Mouse (Mus musculus) limb, embryonic 12.5 days (tissue): ENCODE results near the gene Mpp2. TPM values are rescaled to one million over a fixed set of nuclear protein-coding genes. Genes with fewer than 3 reads are reported as not detected.
A peak's percentile ranks its signal among the peaks of the same experiment; 100 is the strongest.

Experiments used
- ATAC-seq: fragments of 200-750 bp; cut with Nextera tagmentation; 2 replicates; pipeline ENCODE4 v1.8.0; 2017; ENCODE audit warnings: low read depth, moderate TSS enrichment; ENCODE audit not compliant: insufficient number of reproducible peaks, insufficient read depth, low FRiP score, low TSS enrichment
- H3K27ac ChIP-seq: fragments of 300-500 bp; sonication (generic); 2 replicates; pipeline ENCODE4 v1.5.1; 2016; ENCODE audit warnings: mild to moderate bottlenecking, moderate library complexity
- H3K27me3 ChIP-seq: fragments of 300-500 bp; sonication (generic); 2 replicates; pipeline ENCODE4 v1.6.1; 2016; ENCODE audit warnings: mild to moderate bottlenecking, moderate library complexity
- H3K36me3 ChIP-seq: fragments of 300-500 bp; sonication (generic); 2 replicates; pipeline ENCODE4 v1.6.1; 2016; ENCODE audit warnings: mild to moderate bottlenecking, moderate library complexity
- H3K4me1 ChIP-seq: fragments of 300-500 bp; sonication (generic); replicated peaks from 2 replicates; pipeline ENCODE4 v1.6.1; 2016
- H3K4me2 ChIP-seq: fragments of 300-500 bp; sonication (generic); 2 replicates; pipeline ENCODE4 v1.6.1; 2016; ENCODE audit warnings: mild to moderate bottlenecking, moderate library complexity
- H3K4me3 ChIP-seq: fragments of 300-500 bp; sonication (generic); replicated peaks from 2 replicates; pipeline ENCODE4 v1.5.1; 2016; ENCODE audit warnings: mild to moderate bottlenecking
- H3K9ac ChIP-seq: fragments of 300-500 bp; sonication (generic); replicated peaks from 2 replicates; pipeline ENCODE4 v1.6.1; 2016; ENCODE audit warnings: mild to moderate bottlenecking, moderate library complexity
- H3K9me3 ChIP-seq: fragments of 300-500 bp; sonication (generic); 2 replicates; pipeline ENCODE4 v1.6.1; 2016; ENCODE audit warnings: mild to moderate bottlenecking, moderate library complexity
- WGBS: fragments of 180-500 bp; shearing (Covaris S2); methylation state at CpG from one replicate; pipeline ENCODE4 v1.1.7; 2016; 5-methylcytosine and 5-hydroxymethylcytosine counted together
- polyA plus RNA-seq: library from polyadenylated mRNA; unstranded; fragments of >200 nt; fragmentation: Nextera tagmentation; extraction: Ambion mirVana; gene quantifications from 2 replicates; pipeline ENCODE4 v1.2.1, GENCODE M21; 2016

The Mpp2 gene
- polyA plus RNA-seq, 1 experiment from 2014 or later: 12.6 TPM

GRCm38 (mm10) chr11:102008954-102009637, 79.2 kb downstream of the Mpp2 start:
- peaks cover 6% of the 10 kb centered on the region; the same call in 1 of the 2 replicates for H3K9me3 ChIP-seq
- no peak for ATAC-seq
- H3K27ac ChIP-seq: 0 out of 2 replicates have a peak overlapping the region, but pooled peaks have one; percentile 72
- H3K27me3 ChIP-seq: no peaks in the 10 kb centered on the region
- no peak overlapping the region for H3K4me3 ChIP-seq
- H3K4me2 ChIP-seq: no peak overlapping the region
- WGBS: 89% methylated on average over 15 of the region's 15 CpGs
- H3K9ac ChIP-seq: no peak overlapping the region
- H3K36me3 ChIP-seq: peaks cover 87% of the 10 kb centered on the region
- H3K4me1 ChIP-seq: peaks cover 16% of the 10 kb centered on the region

GRCm38 (mm10) chr11:102008372-102008771, 79.9 kb downstream of the Mpp2 start:
- Histone ChIP-seq H3K4me2 (no peak overlapping the region), H3K9ac (no peak overlapping the region), H3K4me3 (no peak overlapping the region), H3K27me3 (no peaks in the 10 kb centered on the region), H3K36me3 (peaks cover 82% of the 10 kb centered on the region), H3K27ac (0 out of 2 replicates have a peak overlapping the region, but pooled peaks have one; percentile 14), H3K4me1 (peaks cover 16% of the 10 kb centered on the region), H3K9me3 (peaks cover 6% of the 10 kb centered on the region; the same call in 1 of the 2 replicates)
- no peak for ATAC-seq
- WGBS: 91% methylated on average over 8 of the region's 8 CpGs

Other genes starting within 250 kb of the Mpp2 start
- gene Meox1, start 194.1 kb downstream of the Mpp2 start, polyA plus RNA-seq: 13.5 and 14.1 TPM in 2 replicates
- 1.1 and 1.2 TPM in 2 replicates for gene Sost, start 121.5 kb downstream of the Mpp2 start, polyA plus RNA-seq
- not detected in 2 replicates for gene Cfap97d1, start 104.2 kb downstream of the Mpp2 start, polyA plus RNA-seq
- gene Dusp3, start 101.5 kb downstream of the Mpp2 start, polyA plus RNA-seq: 11.2 and 11.6 TPM in 2 replicates
- 13.7 and 16.3 TPM in 2 replicates for gene Mpp3, start 60.1 kb downstream of the Mpp2 start, polyA plus RNA-seq
- 0.40 and 0.70 TPM in 2 replicates for gene Cd300lg, start 47.0 kb downstream of the Mpp2 start, polyA plus RNA-seq
- not detected in 2 replicates for gene Ppy, start 12.8 kb upstream of the Mpp2 start, polyA plus RNA-seq
- not detected in 2 replicates for gene Pyy, start 19.3 kb upstream of the Mpp2 start, polyA plus RNA-seq
- 0.24 TPM in 1 of 2 replicates, not detected in the other for gene Nags, start 57.0 kb upstream of the Mpp2 start, polyA plus RNA-seq
- gene Tmem101, start 67.9 kb upstream of the Mpp2 start, polyA plus RNA-seq: 40.6 and 44.2 TPM in 2 replicates
- 103 TPM in 2 replicates for gene Lsm12, start 96.8 kb upstream of the Mpp2 start, polyA plus RNA-seq
- 36.6 and 36.8 TPM in 2 replicates for gene G6pc3, start 101.1 kb upstream of the Mpp2 start, polyA plus RNA-seq
- gene Hdac5, start 141.7 kb upstream of the Mpp2 start, polyA plus RNA-seq: 58.1 and 64.3 TPM in 2 replicates
- 21.7 and 23.5 TPM in 2 replicates for gene BC030867, start 160.4 kb upstream of the Mpp2 start, polyA plus RNA-seq
- 0.16 and 0.19 TPM in 2 replicates for gene Asb16, start 180.2 kb upstream of the Mpp2 start, polyA plus RNA-seq
- gene Tmub2, start 196.4 kb upstream of the Mpp2 start, polyA plus RNA-seq: 47.4 and 48.9 TPM in 2 replicates
- 22.3 and 22.9 TPM in 2 replicates for gene Atxn7l3, start 208.1 kb upstream of the Mpp2 start, polyA plus RNA-seq
- 101 TPM in 2 replicates for gene Ubtf, start 231.2 kb upstream of the Mpp2 start, polyA plus RNA-seq